Mouse (Mus musculus) lung, adult 2 months (tissue): Measurements from ENCODE around the gene Syt1.

ENCODE experiments used
- CTCF ChIP-seq: fragments of 200-500 bp; IDR thresholded peaks from 2 replicates; pipeline ENCODE4 v1.5.1; 2011; ENCODE audit warnings: mild to moderate bottlenecking, low read length, control low read depth; ENCODE audit not compliant: insufficient read depth
- POLR2A ChIP-seq: fragments of 200-500 bp; IDR thresholded peaks from 2 replicates; pipeline ENCODE4 v1.6.1; 2011; ENCODE audit warnings: low read depth, mild to moderate bottlenecking, control low read depth, low read length, borderline replicate concordance; ENCODE audit errors: extremely low read depth

- no peak for TF ChIP-seq CTCF
- no peak for TF ChIP-seq POLR2A
Observed at GRCm38 (mm10) chr10:108815339-108815738, 195.4 kb downstream of the Syt1 start.
